Mouse (Mus musculus): Measurements from ENCODE around the gene Hist1h2bf. TPM values are rescaled to one million over a fixed set of nuclear protein-coding genes. Genes with fewer than 3 reads are reported as not detected.
"Not testable (repeated sequence)": the region's sequence is repeated elsewhere in the genome, so short reads cannot be mapped to it uniquely, and the experiment has no call there.

Hist1h2bf gene
- polyA plus RNA-seq, 1 experiment from 2014 or later = 9.1 TPM

GRCm38 (mm10) chr13:23604452-23604851, 30.5 kb upstream of the Hist1h2bf start:
- no peak for ATAC-seq (ENCODE audit: low FRiP score, low read depth)
- WGBS = 74% methylated on average over 3 of the region's 3 CpGs
- H3K27ac ChIP-seq = no peak overlapping the region

GRCm38 (mm10) chr13:23603182-23603699, 29.2 kb upstream of the Hist1h2bf start:
- Histone ChIP-seq H3K27me3 (no peaks in the 10 kb centered on the region), H3K36me3 (no peaks in the 10 kb centered on the region), H3K4me1 (no peaks in the 10 kb centered on the region), H3K4me3 (no peak overlapping the region), H3K9ac (no peak overlapping the region), H3K27ac (no peak overlapping the region), H3K9me3 (no peaks in the 10 kb centered on the region), H3K4me2 (replicated peaks) (no peak overlapping the region)
- no peak for ATAC-seq (ENCODE audit: low FRiP score, low read depth)
- 80% methylated on average over 7 of the region's 7 CpGs for WGBS

More at GRCm38 (mm10) chr13:23604452-23604851, 30.5 kb upstream of the Hist1h2bf start:
- Histone ChIP-seq H3K4me2 (replicated peaks) (no peak overlapping the region), H3K9ac (no peak overlapping the region), H3K9me3 (no peaks in the 10 kb centered on the region), H3K4me1 (no peaks in the 10 kb centered on the region), H3K36me3 (no peaks in the 10 kb centered on the region), H3K4me3 (no peak overlapping the region), H3K27me3 (no peaks in the 10 kb centered on the region)

GRCm38 (mm10) chr13:23597957-23598356, 24.0 kb upstream of the Hist1h2bf start:
- WGBS = 7% methylated on average over 9 of the region's 9 CpGs
- H3K36me3 ChIP-seq = no peaks in the 10 kb centered on the region
- ATAC-seq (ENCODE audit: low FRiP score, low read depth) = no peak
- H3K27me3 ChIP-seq = no peaks in the 10 kb centered on the region
- H3K27ac ChIP-seq = no peak overlapping the region
- H3K4me2 ChIP-seq (replicated peaks) = no peak overlapping the region
- H3K4me1 ChIP-seq = peaks cover 4% of the 10 kb centered on the region
- H3K4me3 ChIP-seq = no peak overlapping the region
- no peaks in the 10 kb centered on the region for H3K9me3 ChIP-seq
- H3K9ac ChIP-seq = no peak overlapping the region

DNA sequence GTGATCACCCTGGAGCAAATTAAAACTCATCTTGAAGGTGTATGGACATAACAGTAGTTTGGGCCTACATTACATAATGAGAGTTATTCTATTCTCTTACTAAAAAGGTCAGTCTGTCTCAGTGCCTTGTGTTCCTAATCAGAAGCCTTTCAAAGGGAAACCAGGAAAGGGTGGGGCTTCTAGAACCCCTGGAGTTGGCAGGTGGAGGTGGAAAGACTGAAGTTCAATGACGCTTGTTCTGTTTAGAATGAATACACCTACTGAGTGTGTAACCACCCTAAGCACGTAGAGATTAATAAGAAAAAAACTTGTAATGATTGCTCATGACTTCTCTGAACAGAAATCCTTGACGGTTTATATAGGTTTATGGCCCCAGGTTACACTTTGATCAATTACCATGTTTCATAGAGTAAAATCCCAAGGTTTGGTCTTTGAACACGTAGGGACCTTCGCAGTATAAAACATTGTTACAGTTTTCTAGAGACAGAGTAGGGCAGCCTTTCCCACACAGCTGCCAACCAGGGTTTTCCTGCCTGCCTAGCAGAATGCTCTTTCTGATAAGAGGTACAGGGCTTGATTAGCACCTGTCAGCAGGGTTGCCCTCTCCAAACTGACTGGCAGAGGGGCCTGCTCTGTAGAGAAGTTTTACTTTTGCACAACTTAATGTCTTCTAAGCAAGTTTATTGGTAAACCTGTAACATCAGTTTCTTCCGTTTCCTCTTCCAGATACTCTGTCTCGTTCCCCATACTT, 21.8 kb upstream of the Hist1h2bf start:
- H3K9ac ChIP-seq = no peak overlapping the region
- H3K9me3 ChIP-seq = no peaks in the 10 kb centered on the region
- H3K4me1 ChIP-seq = peaks cover 8% of the 10 kb centered on the region
- no peak for ATAC-seq (ENCODE audit: low FRiP score, low read depth)
- no peak overlapping the region for H3K4me2 ChIP-seq (replicated peaks)
- no peak overlapping the region for H3K4me3 ChIP-seq
- H3K27ac ChIP-seq = no peak overlapping the region
- no peaks in the 10 kb centered on the region for H3K27me3 ChIP-seq
- 70% methylated on average over 7 of the region's 7 CpGs for WGBS
- no peaks in the 10 kb centered on the region for H3K36me3 ChIP-seq

- no peaks in the 10 kb centered on the region for H3K9me3 ChIP-seq
- WGBS = 86% methylated on average over 2 of the region's 2 CpGs
- no peaks in the 10 kb centered on the region for H3K27me3 ChIP-seq
- no peak overlapping the region for H3K4me3 ChIP-seq
- H3K4me1 ChIP-seq = peaks cover 8% of the 10 kb centered on the region
- H3K36me3 ChIP-seq = no peaks in the 10 kb centered on the region
- no peak for ATAC-seq (ENCODE audit: low FRiP score, low read depth)
- H3K27ac ChIP-seq = no peak overlapping the region
- H3K9ac ChIP-seq = no peak overlapping the region
- no peak overlapping the region for H3K4me2 ChIP-seq (replicated peaks)
These were observed 21.2 kb upstream of the Hist1h2bf start for GRCm38 (mm10) chr13:23595185-23595584.

GRCm38 (mm10) chr13:23593051-23593770, 19.2 kb upstream of the Hist1h2bf start:
- no peak overlapping the region for H3K4me3 ChIP-seq
- no peaks in the 10 kb centered on the region for H3K9me3 ChIP-seq
- 69% methylated on average over 5 of the region's 5 CpGs for WGBS
- no peak overlapping the region for H3K9ac ChIP-seq
- no peak for ATAC-seq (ENCODE audit: low FRiP score, low read depth)
- H3K27me3 ChIP-seq = no peaks in the 10 kb centered on the region
- H3K4me2 ChIP-seq (replicated peaks) = no peak overlapping the region
- peak overlapping the region; percentile 73 for H3K27ac ChIP-seq
- peaks cover 8% of the 10 kb centered on the region for H3K4me1 ChIP-seq
- H3K36me3 ChIP-seq = no peaks in the 10 kb centered on the region

DNA sequence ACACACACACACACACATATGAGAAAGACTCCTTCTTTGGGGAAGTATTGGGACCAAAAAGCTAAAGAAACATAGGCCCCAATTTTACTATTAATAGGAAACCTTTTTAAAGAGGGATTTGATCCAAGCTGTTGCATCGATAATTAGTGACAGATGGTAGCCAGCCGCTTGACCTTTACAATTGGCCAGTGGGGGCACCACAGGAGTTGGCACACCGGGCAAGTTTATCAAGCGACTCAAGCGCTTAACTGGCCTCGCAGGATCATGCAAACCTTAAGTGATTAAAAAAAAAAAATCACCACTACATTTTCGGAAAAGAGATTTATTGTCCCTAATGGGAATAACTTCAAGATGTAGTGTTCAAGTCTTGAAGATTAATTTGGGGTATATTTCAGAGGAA, 18.6 kb upstream of the Hist1h2bf start:
- peaks cover 8% of the 10 kb centered on the region for H3K4me1 ChIP-seq
- H3K9me3 ChIP-seq = no peaks in the 10 kb centered on the region
- H3K4me2 ChIP-seq (replicated peaks) = no peak overlapping the region
- H3K4me3 ChIP-seq = no peak overlapping the region
- H3K27ac ChIP-seq = 0 out of 2 replicates have a peak overlapping the region, but pooled peaks have one; percentile 22
- H3K9ac ChIP-seq = no peak overlapping the region
- H3K36me3 ChIP-seq = no peaks in the 10 kb centered on the region
- no peaks in the 10 kb centered on the region for H3K27me3 ChIP-seq
- 45% methylated on average over 7 of the region's 7 CpGs for WGBS
- no peak for ATAC-seq (ENCODE audit: low FRiP score, low read depth)

DNA sequence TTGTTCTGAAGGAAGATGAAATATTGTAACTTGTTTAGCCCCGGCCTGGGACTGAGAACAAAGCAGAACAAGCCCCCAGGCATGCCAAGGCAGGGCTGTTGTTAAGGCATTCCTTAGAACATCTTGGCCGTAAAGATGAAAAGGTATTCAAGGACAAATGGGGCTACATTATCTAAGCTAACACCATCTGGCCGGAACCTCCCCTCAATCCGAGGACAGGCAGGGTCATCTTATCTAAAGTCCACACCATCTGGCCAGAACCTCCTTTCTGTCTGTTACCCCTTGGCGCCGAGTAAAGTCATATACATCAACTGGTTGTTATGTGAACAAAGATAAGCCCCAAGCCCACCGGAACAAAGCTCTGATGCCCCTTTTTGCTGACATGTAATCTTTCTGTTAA, 17.9 kb upstream of the Hist1h2bf start:
- WGBS = 80% methylated on average over 7 of the region's 7 CpGs
- not testable (repeated sequence) for H3K9me3 ChIP-seq; H3K4me3 ChIP-seq; H3K27ac ChIP-seq; H3K4me2 ChIP-seq (replicated peaks); ATAC-seq (ENCODE audit: low FRiP score, low read depth); H3K27me3 ChIP-seq; H3K4me1 ChIP-seq; H3K36me3 ChIP-seq; H3K9ac ChIP-seq

DNA sequence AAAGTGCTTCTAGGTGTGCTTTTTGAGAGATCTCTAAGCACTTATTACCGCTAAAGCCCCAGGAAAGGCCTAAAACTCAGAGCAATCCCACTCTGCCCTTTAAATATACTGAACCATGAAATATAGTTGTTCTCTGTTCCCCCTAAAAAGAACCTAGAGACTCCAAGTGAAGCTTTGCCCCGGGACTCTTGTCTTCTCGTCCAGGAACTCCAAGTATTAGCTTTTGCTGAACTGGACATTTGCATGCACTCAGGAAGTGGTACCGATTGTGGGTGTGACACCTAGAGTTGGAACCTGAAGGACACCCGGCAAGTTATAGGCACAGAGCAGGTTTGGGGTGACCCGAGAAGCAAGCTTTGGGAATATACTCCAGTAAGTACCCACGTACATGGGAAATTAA, 17.2 kb upstream of the Hist1h2bf start:
- no peaks in the 10 kb centered on the region for H3K27me3 ChIP-seq
- WGBS = 90% methylated on average over 7 of the region's 7 CpGs
- H3K36me3 ChIP-seq = no peaks in the 10 kb centered on the region
- no peak overlapping the region for H3K4me3 ChIP-seq
- no peak overlapping the region for H3K4me2 ChIP-seq (replicated peaks)
- H3K9me3 ChIP-seq = no peaks in the 10 kb centered on the region
- ATAC-seq (ENCODE audit: low FRiP score, low read depth) = no peak
- H3K9ac ChIP-seq = no peak overlapping the region
- H3K4me1 ChIP-seq = peaks cover 13% of the 10 kb centered on the region
- H3K27ac ChIP-seq = no peak overlapping the region

- H3K4me1 ChIP-seq = peaks cover 31% of the 10 kb centered on the region
- peak overlapping the region; percentile 38 for H3K4me3 ChIP-seq
- no peaks in the 10 kb centered on the region for H3K36me3 ChIP-seq
- no peak for ATAC-seq (ENCODE audit: low FRiP score, low read depth)
- H3K27ac ChIP-seq = peak overlapping the region; percentile 94
- no peaks in the 10 kb centered on the region for H3K9me3 ChIP-seq
- H3K4me2 ChIP-seq (replicated peaks) = peak overlapping the region; percentile 67
- no peaks in the 10 kb centered on the region for H3K27me3 ChIP-seq
- 0% methylated on average over 1 of the region's 1 CpGs for WGBS
- peak overlapping the region; percentile 62 for H3K9ac ChIP-seq
These were observed 12.9 kb upstream of the Hist1h2bf start for GRCm38 (mm10) chr13:23586940-23587225.

DNA sequence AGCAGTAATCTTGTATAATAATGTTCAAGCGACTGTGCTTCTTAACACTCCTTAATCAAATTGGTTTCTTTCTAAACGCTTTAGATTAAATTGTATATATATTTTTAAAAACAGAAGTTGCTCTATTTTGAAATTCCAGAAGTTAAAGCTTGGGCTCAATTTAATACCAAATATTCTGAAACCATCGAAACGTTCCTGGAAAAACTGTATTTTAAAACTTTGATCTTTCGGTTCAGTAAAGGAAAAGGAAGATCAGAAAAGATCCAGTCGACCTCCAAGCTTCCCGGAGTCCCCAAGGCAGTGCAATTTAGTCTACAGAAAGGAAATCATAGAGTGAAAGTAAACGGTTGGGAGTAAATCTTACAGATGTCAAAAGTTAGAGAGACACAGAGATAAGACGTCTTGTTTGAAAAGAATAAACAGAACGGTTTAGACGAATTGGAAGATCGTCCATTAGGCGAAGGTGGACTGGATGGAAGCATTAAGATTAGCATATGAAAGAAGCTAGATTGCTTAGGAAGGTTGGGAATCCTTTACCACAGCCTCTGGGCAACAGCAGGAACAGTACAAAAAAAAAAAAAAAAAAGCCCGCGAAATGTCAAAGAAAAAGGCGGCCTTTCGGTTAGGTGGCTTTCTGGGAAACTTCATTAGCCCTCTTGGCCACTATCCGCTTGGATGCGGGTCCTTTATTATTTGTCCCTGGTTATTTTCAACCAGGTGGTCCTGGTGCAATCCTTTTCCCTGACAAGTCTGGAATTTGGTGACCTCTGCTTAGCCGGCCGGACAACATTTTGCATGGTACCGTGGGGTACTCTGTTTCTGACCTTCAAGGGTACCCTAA, 12.3 kb upstream of the Hist1h2bf start:
- Histone ChIP-seq H3K9ac (peak overlapping the region; percentile 62), H3K36me3 (no peaks in the 10 kb centered on the region), H3K4me3 (peak overlapping the region; percentile 48), H3K9me3 (no peaks in the 10 kb centered on the region), H3K4me1 (peaks cover 32% of the 10 kb centered on the region), H3K27me3 (no peaks in the 10 kb centered on the region), H3K27ac (peak overlapping the region; percentile 94), H3K4me2 (replicated peaks) (peak overlapping the region; percentile 67)
- WGBS = 2% methylated on average over 22 of the region's 22 CpGs
- ATAC-seq (ENCODE audit: low FRiP score, low read depth) = no peak
